Mouse (Mus musculus): ENCODE data around the gene Cdx2. TPM values are rescaled to one million over a fixed set of nuclear protein-coding genes. Genes with fewer than 3 reads are reported as not detected.

The Cdx2 gene
- polyA plus RNA-seq, 1 experiment from 2014 or later = 42.1 TPM

GRCm38 (mm10) chr5:147300917-147301780 is 5.9 kb downstream of the Cdx2 start:
- H3K27ac ChIP-seq (ENCODE audit: low read length) = peak overlapping the region; percentile 80
- H3K4me2 ChIP-seq (ENCODE audit: low read depth, low read length) = peak overlapping the region; percentile 69
- H3K36me3 ChIP-seq (ENCODE audit: control insufficient read depth, insufficient read depth, low read length) = no peaks in the 10 kb centered on the region
- H3K9ac ChIP-seq (ENCODE audit: low read depth, low read length) = peak overlapping the region; percentile 92
- H3K9me3 ChIP-seq (ENCODE audit: control insufficient read depth, low read length) = no peaks in the 10 kb centered on the region
- peaks cover 46% of the 10 kb centered on the region for H3K27me3 ChIP-seq (replicated peaks; ENCODE audit: control insufficient read depth, insufficient read depth, low read length)
- ATAC-seq = no peak
- 3% methylated on average over 21 of the region's 21 CpGs for WGBS
- peak overlapping the region; percentile 68 for H3K4me3 ChIP-seq (ENCODE audit: low read length)
- 0 out of 2 replicates have a peak, but pooled peaks cover 6% of the 10 kb centered on the region for H3K4me1 ChIP-seq (ENCODE audit: control insufficient read depth, insufficient read depth, low read length)

- Histone ChIP-seq H3K27me3 (replicated peaks; ENCODE audit: control insufficient read depth, insufficient read depth, low read length) (peaks cover 38% of the 10 kb centered on the region), H3K4me1 (ENCODE audit: control insufficient read depth, insufficient read depth, low read length) (0 out of 2 replicates have a peak, but pooled peaks cover 6% of the 10 kb centered on the region), H3K4me2 (ENCODE audit: low read depth, low read length) (peak overlapping the region; percentile 69), H3K9me3 (ENCODE audit: control insufficient read depth, low read length) (no peaks in the 10 kb centered on the region), H3K36me3 (ENCODE audit: control insufficient read depth, insufficient read depth, low read length) (no peaks in the 10 kb centered on the region), H3K4me3 (ENCODE audit: low read length) (peak overlapping the region; percentile 68), H3K9ac (ENCODE audit: low read depth, low read length) (peak overlapping the region; percentile 92), H3K27ac (ENCODE audit: low read length) (peak overlapping the region; percentile 80)
- 10% methylated on average over 4 of the region's 4 CpGs for WGBS
- peak; percentile 76 for ATAC-seq
These were observed 7.1 kb downstream of the Cdx2 start for GRCm38 (mm10) chr5:147300001-147300363.

- peak overlapping the region; percentile 69 for H3K4me2 ChIP-seq (ENCODE audit: low read depth, low read length)
- H3K4me3 ChIP-seq (ENCODE audit: low read length) = peak overlapping the region; percentile 68
- H3K36me3 ChIP-seq (ENCODE audit: control insufficient read depth, insufficient read depth, low read length) = no peaks in the 10 kb centered on the region
- 2% methylated on average over 40 of the region's 41 CpGs for WGBS
- H3K9me3 ChIP-seq (ENCODE audit: control insufficient read depth, low read length) = no peaks in the 10 kb centered on the region
- H3K4me1 ChIP-seq (ENCODE audit: control insufficient read depth, insufficient read depth, low read length) = 0 out of 2 replicates have a peak, but pooled peaks cover 6% of the 10 kb centered on the region
- peaks cover 32% of the 10 kb centered on the region for H3K27me3 ChIP-seq (replicated peaks; ENCODE audit: control insufficient read depth, insufficient read depth, low read length)
- H3K27ac ChIP-seq (ENCODE audit: low read length) = peak overlapping the region; percentile 80
- peak; percentile 93 for ATAC-seq
- H3K9ac ChIP-seq (ENCODE audit: low read depth, low read length) = peak overlapping the region; percentile 92
These were observed 7.6 kb downstream of the Cdx2 start for GRCm38 (mm10) chr5:147299255-147300000.

GRCm38 (mm10) chr5:147297249-147297648 is 9.8 kb downstream of the Cdx2 start:
- H3K9ac ChIP-seq (ENCODE audit: low read depth, low read length) = no peak overlapping the region
- no peak overlapping the region for H3K27ac ChIP-seq (ENCODE audit: low read length)
- peaks cover 21% of the 10 kb centered on the region for H3K27me3 ChIP-seq (replicated peaks; ENCODE audit: control insufficient read depth, insufficient read depth, low read length)
- no peak for ATAC-seq
- no peak overlapping the region for H3K4me3 ChIP-seq (ENCODE audit: low read length)
- H3K9me3 ChIP-seq (ENCODE audit: control insufficient read depth, low read length) = no peaks in the 10 kb centered on the region
- H3K36me3 ChIP-seq (ENCODE audit: control insufficient read depth, insufficient read depth, low read length) = no peaks in the 10 kb centered on the region
- H3K4me2 ChIP-seq (ENCODE audit: low read depth, low read length) = no peak overlapping the region
- WGBS = 66% methylated on average over 5 of the region's 5 CpGs
- H3K4me1 ChIP-seq (ENCODE audit: control insufficient read depth, insufficient read depth, low read length) = peaks cover 12% of the 10 kb centered on the region

GRCm38 (mm10) chr5:147294121-147294520 is 12.9 kb downstream of the Cdx2 start:
- H3K27me3 ChIP-seq (replicated peaks; ENCODE audit: control insufficient read depth, insufficient read depth, low read length) = peaks cover 9% of the 10 kb centered on the region; the same call in 1 of the 2 replicates
- WGBS = 19% methylated on average over 20 of the region's 20 CpGs

GRCm38 (mm10) chr5:147293127-147293910 is 13.8 kb downstream of the Cdx2 start:
- Histone ChIP-seq H3K9ac (ENCODE audit: low read depth, low read length) (no peak overlapping the region), H3K9me3 (ENCODE audit: control insufficient read depth, low read length) (no peaks in the 10 kb centered on the region), H3K27ac (ENCODE audit: low read length) (peak overlapping the region; percentile 78), H3K36me3 (ENCODE audit: control insufficient read depth, insufficient read depth, low read length) (no peaks in the 10 kb centered on the region), H3K4me3 (ENCODE audit: low read length) (no peak overlapping the region), H3K27me3 (replicated peaks; ENCODE audit: control insufficient read depth, insufficient read depth, low read length) (0 out of 2 replicates have a peak, but pooled peaks cover 7% of the 10 kb centered on the region), H3K4me1 (ENCODE audit: control insufficient read depth, insufficient read depth, low read length) (peaks cover 9% of the 10 kb centered on the region), H3K4me2 (ENCODE audit: low read depth, low read length) (peak overlapping the region; percentile 40; the same call in 1 of the 2 replicates)
- WGBS = 15% methylated on average over 18 of the region's 18 CpGs
- peak; percentile 80 for ATAC-seq

More at GRCm38 (mm10) chr5:147294121-147294520, 12.9 kb downstream of the Cdx2 start:
- H3K9ac ChIP-seq (ENCODE audit: low read depth, low read length) = no peak overlapping the region
- H3K4me3 ChIP-seq (ENCODE audit: low read length) = no peak overlapping the region
- H3K4me2 ChIP-seq (ENCODE audit: low read depth, low read length) = no peak overlapping the region; the same call in 1 of the 2 replicates
- no peak overlapping the region for H3K27ac ChIP-seq (ENCODE audit: low read length)
- no peaks in the 10 kb centered on the region for H3K36me3 ChIP-seq (ENCODE audit: control insufficient read depth, insufficient read depth, low read length)
- peaks cover 11% of the 10 kb centered on the region for H3K4me1 ChIP-seq (ENCODE audit: control insufficient read depth, insufficient read depth, low read length)
- ATAC-seq = peak; percentile 49
- H3K9me3 ChIP-seq (ENCODE audit: control insufficient read depth, low read length) = no peaks in the 10 kb centered on the region

- H3K9ac ChIP-seq (ENCODE audit: low read depth, low read length) = 0 out of 2 replicates have a peak overlapping the region, but pooled peaks have one; percentile 29
- H3K27me3 ChIP-seq (replicated peaks; ENCODE audit: control insufficient read depth, insufficient read depth, low read length) = 0 out of 2 replicates have a peak, but pooled peaks cover 4% of the 10 kb centered on the region
- WGBS = 22% methylated on average over 13 of the region's 13 CpGs
- H3K4me2 ChIP-seq (ENCODE audit: low read depth, low read length) = peak overlapping the region; percentile 40
- peak overlapping the region; percentile 23 for H3K4me3 ChIP-seq (ENCODE audit: low read length)
- ATAC-seq = peak; percentile 79
- H3K27ac ChIP-seq (ENCODE audit: low read length) = peak overlapping the region; percentile 78
- no peaks in the 10 kb centered on the region for H3K36me3 ChIP-seq (ENCODE audit: control insufficient read depth, insufficient read depth, low read length)
- H3K9me3 ChIP-seq (ENCODE audit: control insufficient read depth, low read length) = no peaks in the 10 kb centered on the region
- H3K4me1 ChIP-seq (ENCODE audit: control insufficient read depth, insufficient read depth, low read length) = peaks cover 9% of the 10 kb centered on the region
These were observed 14.5 kb downstream of the Cdx2 start for GRCm38 (mm10) chr5:147292506-147293120.

- Histone ChIP-seq H3K27me3 (replicated peaks; ENCODE audit: control insufficient read depth, insufficient read depth, low read length) (0 out of 2 replicates have a peak, but pooled peaks cover 4% of the 10 kb centered on the region), H3K9me3 (ENCODE audit: control insufficient read depth, low read length) (no peaks in the 10 kb centered on the region), H3K4me2 (ENCODE audit: low read depth, low read length) (peak overlapping the region; percentile 40), H3K27ac (ENCODE audit: low read length) (peak overlapping the region; percentile 78), H3K4me1 (ENCODE audit: control insufficient read depth, insufficient read depth, low read length) (peaks cover 9% of the 10 kb centered on the region), H3K4me3 (ENCODE audit: low read length) (peak overlapping the region; percentile 23), H3K36me3 (ENCODE audit: control insufficient read depth, insufficient read depth, low read length) (no peaks in the 10 kb centered on the region), H3K9ac (ENCODE audit: low read depth, low read length) (0 out of 2 replicates have a peak overlapping the region, but pooled peaks have one; percentile 29)
- WGBS = 23% methylated on average over 16 of the region's 16 CpGs
- peak; percentile 43 for ATAC-seq
These were observed 15.1 kb downstream of the Cdx2 start for GRCm38 (mm10) chr5:147291764-147292505.
